Mouse (Mus musculus) forebrain, embryonic 14.5 days (tissue): ENCODE data around the gene Vamp8. TPM values are rescaled to one million over a fixed set of nuclear protein-coding genes. Genes with fewer than 3 reads are reported as not detected.
A peak's percentile ranks its signal among the peaks of the same experiment; 100 is the strongest.

Experiments
- ATAC-seq: fragments of 200-750 bp; cut with Nextera tagmentation; 2 replicates; pipeline ENCODE4 v1.8.0; 2017; ENCODE audit warnings: mild to moderate bottlenecking, moderate library complexity
- DNase-seq: peaks from one replicate; pipeline ENCODE4 v3.0.0-alpha.2; 2015; ENCODE audit warnings: low spot score
- H3K27ac ChIP-seq: fragments of 300-500 bp; sonication (generic); 2 replicates; pipeline ENCODE4 v1.5.1; 2014; ENCODE audit warnings: low read depth, mild to moderate bottlenecking, control low read depth, low read length, moderate library complexity
- H3K27me3 ChIP-seq: fragments of 300-500 bp; sonication (generic); replicated peaks from 2 replicates; pipeline ENCODE4 v1.6.1; 2014; ENCODE audit warnings: low read length, control low read depth, mixed read lengths; ENCODE audit not compliant: control insufficient read depth, insufficient read depth
- H3K36me3 ChIP-seq: fragments of 300-500 bp; sonication (generic); 2 replicates; pipeline ENCODE4 v1.6.1; 2014; ENCODE audit warnings: low read length, control low read depth; ENCODE audit not compliant: control insufficient read depth, insufficient read depth
- H3K4me1 ChIP-seq: fragments of 300-500 bp; sonication (generic); 2 replicates; pipeline ENCODE4 v1.6.1; 2014; ENCODE audit warnings: antibody characterized with exemption, low read length, control low read depth; ENCODE audit not compliant: control insufficient read depth, insufficient read depth
- H3K4me2 ChIP-seq: fragments of 300-500 bp; sonication (generic); 2 replicates; pipeline ENCODE4 v1.6.1; 2014; ENCODE audit warnings: mild to moderate bottlenecking, control low read depth, low read length
- H3K4me3 ChIP-seq: fragments of 300-500 bp; sonication (generic); 2 replicates; pipeline ENCODE4 v1.5.1; 2014; ENCODE audit warnings: low read depth, low read length, control low read depth
- H3K9ac ChIP-seq: fragments of 300-500 bp; sonication (generic); 2 replicates; pipeline ENCODE4 v1.6.1; 2014; ENCODE audit warnings: mild to moderate bottlenecking, low read length, control low read depth, moderate library complexity
- H3K9me3 ChIP-seq: fragments of 300-500 bp; sonication (generic); replicated peaks from 2 replicates; pipeline ENCODE4 v1.6.1; 2016; ENCODE audit warnings: low read length, control low read depth, mixed read lengths; ENCODE audit not compliant: control insufficient read depth
- WGBS: fragments of 180-500 bp; shearing (Covaris S2); extraction: QIAGEN DNeasy Blood & Tissue Kit; methylation state at CpG from one replicate; pipeline ENCODE4 v1.1.7; 2014; 5-methylcytosine and 5-hydroxymethylcytosine counted together
- polyA plus RNA-seq: library from polyadenylated mRNA; unstranded; fragments of >200 nt; fragmentation: Nextera tagmentation; extraction: Ambion mirVana; gene quantifications from 2 replicates; pipeline ENCODE4 v1.2.1, GENCODE M21; 2014

Gene Vamp8
- polyA plus RNA-seq, 1 experiment from 2014 or later = 22.6 TPM

GRCm38 (mm10) chr6:72428036-72428435, 37.5 kb upstream of the Vamp8 start:
- Histone ChIP-seq H3K4me1 (no peaks in the 10 kb centered on the region), H3K27ac (0 out of 2 replicates have a peak overlapping the region, but pooled peaks have one; percentile 2), H3K27me3 (no peaks in the 10 kb centered on the region), H3K9ac (no peak overlapping the region), H3K9me3 (no peaks in the 10 kb centered on the region), H3K4me2 (no peak overlapping the region), H3K4me3 (no peak overlapping the region), H3K36me3 (peaks cover 86% of the 10 kb centered on the region)
- ATAC-seq = peak; percentile 86
- 35% methylated on average over 8 of the region's 8 CpGs for WGBS
- DNase-seq = peak; percentile 84

GRCm38 (mm10) chr6:72425646-72426045, 35.1 kb upstream of the Vamp8 start:
- whole genome bisulfite sequencing = 95% methylated on average over 11 of the region's 11 CpGs
- H3K9me3 ChIP-seq = no peaks in the 10 kb centered on the region
- H3K4me1 ChIP-seq = no peaks in the 10 kb centered on the region
- H3K9ac ChIP-seq = no peak overlapping the region
- H3K4me2 ChIP-seq = no peak overlapping the region
- H3K4me3 ChIP-seq = no peak overlapping the region
- H3K36me3 ChIP-seq = peaks cover 77% of the 10 kb centered on the region
- ATAC-seq = no peak
- DNase-seq = no peak
- no peaks in the 10 kb centered on the region for H3K27me3 ChIP-seq
- H3K27ac ChIP-seq = no peak overlapping the region

- 95% methylated on average over 10 of the region's 10 CpGs for WGBS
- Histone ChIP-seq H3K9me3 (no peaks in the 10 kb centered on the region), H3K36me3 (peaks cover 63% of the 10 kb centered on the region), H3K4me1 (no peaks in the 10 kb centered on the region), H3K27me3 (no peaks in the 10 kb centered on the region), H3K4me3 (no peak overlapping the region), H3K9ac (no peak overlapping the region), H3K4me2 (no peak overlapping the region), H3K27ac (no peak overlapping the region)
- DNase-seq (no peak), ATAC-seq (no peak)
Measured at GRCm38 (mm10) chr6:72420901-72421300, 30.4 kb upstream of the Vamp8 start.

DNA sequence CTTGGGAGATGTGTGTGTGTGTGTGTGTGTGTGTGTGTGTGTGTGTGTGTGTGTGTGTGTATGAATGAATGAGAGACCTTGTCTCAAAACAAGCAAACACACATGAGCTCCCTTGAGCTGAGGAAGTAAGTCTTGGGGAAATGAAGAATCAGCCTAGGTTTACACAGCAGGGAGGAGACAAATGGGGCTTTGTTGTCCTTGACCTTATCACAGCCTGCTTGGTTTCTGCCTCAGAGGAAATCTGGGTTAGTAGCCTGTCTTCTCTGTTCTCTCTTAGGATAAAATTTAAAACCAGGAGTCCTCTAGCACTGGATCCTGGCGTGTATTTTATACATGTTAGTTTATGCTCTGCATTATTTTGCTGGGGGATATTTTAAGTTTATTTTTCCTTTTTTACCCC, 29.3 kb upstream of the Vamp8 start:
- no peaks in the 10 kb centered on the region for H3K27me3 ChIP-seq
- H3K36me3 ChIP-seq = peaks cover 52% of the 10 kb centered on the region
- no peaks in the 10 kb centered on the region for H3K9me3 ChIP-seq
- H3K4me1 ChIP-seq = peaks cover 3% of the 10 kb centered on the region; the same call in 1 of the 2 replicates
- no peak overlapping the region for H3K4me2 ChIP-seq
- ATAC-seq (no peak), DNase-seq (no peak)
- no peak overlapping the region for H3K9ac ChIP-seq
- 88% methylated on average over 1 of the region's 1 CpGs for WGBS
- H3K27ac ChIP-seq = no peak overlapping the region
- H3K4me3 ChIP-seq = no peak overlapping the region

- Histone ChIP-seq H3K4me2 (no peak overlapping the region), H3K4me3 (no peak overlapping the region), H3K36me3 (peaks cover 37% of the 10 kb centered on the region), H3K4me1 (peaks cover 4% of the 10 kb centered on the region; the same call in 1 of the 2 replicates), H3K27ac (no peak overlapping the region), H3K9ac (no peak overlapping the region), H3K27me3 (no peaks in the 10 kb centered on the region), H3K9me3 (no peaks in the 10 kb centered on the region)
- 92% methylated on average over 4 of the region's 4 CpGs for WGBS
- no peak for ATAC-seq
- DNase-seq = no peak
Measured at GRCm38 (mm10) chr6:72418279-72418678, 27.8 kb upstream of the Vamp8 start.

- Histone ChIP-seq H3K9ac (peak overlapping the region; percentile 25; the same call in 1 of the 2 replicates), H3K36me3 (peaks cover 22% of the 10 kb centered on the region), H3K9me3 (no peaks in the 10 kb centered on the region), H3K27ac (no peak overlapping the region), H3K4me3 (no peak overlapping the region), H3K4me1 (peaks cover 4% of the 10 kb centered on the region; the same call in 1 of the 2 replicates), H3K27me3 (no peaks in the 10 kb centered on the region), H3K4me2 (no peak overlapping the region)
- ATAC-seq (no peak), DNase-seq (no peak)
- 88% methylated on average over 7 of the region's 7 CpGs for WGBS
Measured at GRCm38 (mm10) chr6:72415964-72416772, 25.7 kb upstream of the Vamp8 start.

GRCm38 (mm10) chr6:72415181-72415580, 24.7 kb upstream of the Vamp8 start:
- ATAC-seq = no peak
- Histone ChIP-seq H3K4me2 (peak overlapping the region; percentile 82), H3K27ac (no peak overlapping the region), H3K9me3 (no peaks in the 10 kb centered on the region), H3K9ac (peak overlapping the region; percentile 87; the same call in 1 of the 2 replicates), H3K36me3 (peaks cover 18% of the 10 kb centered on the region), H3K4me1 (peaks cover 4% of the 10 kb centered on the region; the same call in 1 of the 2 replicates), H3K27me3 (no peaks in the 10 kb centered on the region), H3K4me3 (0 out of 2 replicates have a peak overlapping the region, but pooled peaks have one; percentile 60)
- no peak for DNase-seq
- WGBS = 90% methylated on average over 5 of the region's 5 CpGs

- Histone ChIP-seq H3K4me1 (peaks cover 4% of the 10 kb centered on the region; the same call in 1 of the 2 replicates), H3K4me2 (peak within 1 kb of the TSS; percentile 82), H3K4me3 (peak within 1 kb of the TSS; percentile 60), H3K27me3 (no peaks in the 10 kb centered on the region), H3K27ac (no peak within 1 kb of the TSS), H3K9ac (peak within 1 kb of the TSS; percentile 87), H3K36me3 (peaks cover 15% of the 10 kb centered on the region), H3K9me3 (no peaks in the 10 kb centered on the region)
- ATAC-seq = peak; percentile 97
- peak; percentile 96 for DNase-seq
- 2% methylated on average over 33 of the region's 33 CpGs for WGBS
Measured at GRCm38 (mm10) chr6:72414076-72414756, 23.7 kb upstream of the Vamp8 start, which contains the start of gene Ggcx. TSS of gene Ggcx (plus strand) at chr6:72414308.
